Mouse (Mus musculus) small intestine, adult 2 months (tissue): ENCODE results near the gene Rasgef1b.

ENCODE experiments used
- CTCF ChIP-seq: fragments of 200-500 bp; IDR thresholded peaks from 2 replicates; pipeline ENCODE4 v1.5.1; 2012; ENCODE audit warnings: low read depth, mild to moderate bottlenecking, control low read depth, inconsistent platforms, low read length, moderate library complexity, mixed read lengths; ENCODE audit not compliant: insufficient replicate concordance, insufficient read length; ENCODE audit errors: extremely low read depth
- POLR2A ChIP-seq: fragments of 200-500 bp; IDR thresholded peaks from 2 replicates; pipeline ENCODE4 v1.6.1; 2012; ENCODE audit warnings: low read depth, mild to moderate bottlenecking, control low read depth, inconsistent platforms, low read length, moderate library complexity

DNA sequence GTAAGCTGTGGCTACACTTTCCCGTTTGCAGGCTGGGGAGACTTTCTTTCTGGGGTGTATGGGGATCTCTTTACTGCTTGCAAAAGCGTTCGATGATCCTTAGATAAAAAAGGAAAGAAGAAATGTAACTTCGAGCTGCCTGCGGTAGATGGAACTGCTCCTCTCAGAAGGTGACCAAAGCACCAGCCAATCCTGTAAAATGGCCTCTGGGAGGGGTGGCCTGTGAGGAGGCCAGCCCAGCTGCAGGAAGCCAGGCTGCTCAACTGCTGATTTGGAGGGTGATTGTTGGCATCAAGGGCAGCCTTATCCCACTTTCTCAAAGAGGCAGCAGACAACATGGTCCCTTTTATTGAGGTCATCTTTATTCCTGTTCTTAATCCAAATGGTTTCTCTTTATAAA is 283.6 kb downstream of the Rasgef1b start:
- no peak for TF ChIP-seq POLR2A
- no peak for TF ChIP-seq CTCF
